ENCODE assay signal across 8 mouse cellular contexts in the genomic region with DNA sequence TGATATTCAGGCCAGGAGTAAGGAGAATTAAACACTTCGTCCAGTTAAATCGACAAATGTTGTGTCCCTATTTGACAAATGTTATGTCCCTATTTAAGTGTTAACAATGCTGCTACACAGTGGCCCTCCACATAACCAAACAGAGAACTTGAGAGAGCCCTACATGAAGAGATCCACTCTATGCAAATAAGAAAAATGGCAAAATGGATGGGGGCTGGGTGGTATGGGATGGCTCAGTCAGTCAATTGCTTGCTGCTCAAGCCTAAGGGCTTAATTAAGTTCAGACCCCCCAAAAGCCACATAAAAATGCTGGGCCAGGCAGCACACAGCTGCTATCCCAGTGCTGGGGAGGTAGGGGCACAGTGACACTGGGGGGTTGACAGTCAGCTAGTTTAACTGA. TPM values are rescaled to one million over a fixed set of nuclear protein-coding genes. Genes with fewer than 3 reads are reported as not detected.
DNase-seq lines count a peak whose midpoint lies in the region; ATAC-seq lines count a peak whose summit lies in the region.

No protein-coding gene starts in this region.

- no peaks in the 10 kb centered on the region for H3K9me3 ChIP-seq in forebrain, embryonic 10.5 days
- no peaks in the 10 kb centered on the region for H3K9me3 ChIP-seq in forebrain, embryonic 11.5 days (ENCODE audit: control insufficient read depth, low read length)
- H3K9me3 ChIP-seq in liver, embryonic 12.5 days (replicated peaks) = no peaks in the 10 kb centered on the region
- no peaks in the 10 kb centered on the region for H3K9me3 ChIP-seq in liver, embryonic 15.5 days (replicated peaks)
- no peaks in the 10 kb centered on the region for H3K9me3 ChIP-seq in stomach, embryonic 14.5 days (ENCODE audit: control insufficient read depth, low read depth, low read length)

- 92% methylated on average over 2 of the region's 2 CpGs for WGBS in forebrain, embryonic 10.5 days
- WGBS in forebrain, embryonic 11.5 days = 76% methylated on average over 2 of the region's 2 CpGs
- 74% methylated on average over 2 of the region's 2 CpGs for WGBS in liver, embryonic 12.5 days (ENCODE audit: insufficient replicate concordance)
- 56% methylated on average over 2 of the region's 2 CpGs for WGBS in liver, embryonic 15.5 days (ENCODE audit: insufficient replicate concordance)
- WGBS in stomach, embryonic 14.5 days = 63% methylated on average over 2 of the region's 2 CpGs

- ATAC-seq in forebrain, embryonic 11.5 days (replicated peaks; ENCODE audit: low FRiP score) = no peak
- peak; percentile 22; the same call in 1 of the 2 replicates for ATAC-seq in liver, embryonic 12.5 days
- no peak for ATAC-seq in liver, embryonic 15.5 days (ENCODE audit: insufficient read depth)
- ATAC-seq in stomach, embryonic 14.5 days (ENCODE audit: insufficient number of reproducible peaks, insufficient read depth, low FRiP score, low read depth) = no peak

- peak overlapping the region; percentile 65 for H3K27ac ChIP-seq in forebrain, embryonic 10.5 days
- no peak overlapping the region for H3K27ac ChIP-seq in forebrain, embryonic 11.5 days (ENCODE audit: low read depth, low read length)
- peak overlapping the region; percentile 49 for H3K27ac ChIP-seq in liver, embryonic 12.5 days
- H3K27ac ChIP-seq in liver, embryonic 15.5 days (replicated peaks) = peak overlapping the region; percentile 61
- H3K27ac ChIP-seq in stomach, embryonic 14.5 days (ENCODE audit: low read length) = peak overlapping the region; percentile 36; the same call in 1 of the 2 replicates

- no peaks in the 10 kb centered on the region for H3K27me3 ChIP-seq in forebrain, embryonic 10.5 days (ENCODE audit: poor library complexity, severe bottlenecking)
- no peaks in the 10 kb centered on the region for H3K27me3 ChIP-seq in forebrain, embryonic 11.5 days (ENCODE audit: control insufficient read depth, insufficient read depth, low read length)
- no peaks in the 10 kb centered on the region for H3K27me3 ChIP-seq in liver, embryonic 12.5 days (replicated peaks)
- no peaks in the 10 kb centered on the region for H3K27me3 ChIP-seq in liver, embryonic 15.5 days
- H3K27me3 ChIP-seq in stomach, embryonic 14.5 days (ENCODE audit: control insufficient read depth, insufficient read depth, low read length) = no peaks in the 10 kb centered on the region

- H3K4me1 ChIP-seq in forebrain, embryonic 10.5 days = peaks cover 12% of the 10 kb centered on the region
- H3K4me1 ChIP-seq in forebrain, embryonic 11.5 days (replicated peaks; ENCODE audit: control insufficient read depth, insufficient read depth, low read length) = no peaks in the 10 kb centered on the region
- H3K4me1 ChIP-seq in liver, embryonic 12.5 days = peaks cover 25% of the 10 kb centered on the region
- H3K4me1 ChIP-seq in liver, embryonic 15.5 days (replicated peaks) = peaks cover 26% of the 10 kb centered on the region
- no peaks in the 10 kb centered on the region for H3K4me1 ChIP-seq in stomach, embryonic 14.5 days (ENCODE audit: control insufficient read depth, insufficient read depth, low read length)

- H3K36me3 ChIP-seq in forebrain, embryonic 10.5 days (replicated peaks) = no peaks in the 10 kb centered on the region
- no peaks in the 10 kb centered on the region for H3K36me3 ChIP-seq in forebrain, embryonic 11.5 days (ENCODE audit: control insufficient read depth, insufficient read depth, low read length)
- no peaks in the 10 kb centered on the region for H3K36me3 ChIP-seq in liver, embryonic 12.5 days
- H3K36me3 ChIP-seq in liver, embryonic 15.5 days (replicated peaks) = no peaks in the 10 kb centered on the region
- no peaks in the 10 kb centered on the region for H3K36me3 ChIP-seq in stomach, embryonic 14.5 days (ENCODE audit: control insufficient read depth, insufficient read depth, low read length)

- no peak for DNase-seq in forebrain, embryonic 10.5 days (ENCODE audit: extremely low spot score, low spot score)
- DNase-seq in forebrain, embryonic 11.5 days (ENCODE audit: low spot score) = no peak
- DNase-seq in liver = no peak
- no peak for DNase-seq in adrenal gland, postnatal 36 days
- no peak for DNase-seq in right cerebral cortex, postnatal 25 days

- H3K4me3 ChIP-seq in forebrain, embryonic 10.5 days = no peak overlapping the region
- H3K4me3 ChIP-seq in forebrain, embryonic 11.5 days (ENCODE audit: low read depth, low read length) = no peak overlapping the region
- H3K4me3 ChIP-seq in liver, embryonic 12.5 days = no peak overlapping the region
- H3K4me3 ChIP-seq in liver, embryonic 15.5 days (replicated peaks) = no peak overlapping the region
- no peak overlapping the region for H3K4me3 ChIP-seq in stomach, embryonic 14.5 days (ENCODE audit: low read depth, low read length)

- no peak overlapping the region for H3K9ac ChIP-seq in forebrain, embryonic 11.5 days (ENCODE audit: low read length)
- no peak overlapping the region for H3K9ac ChIP-seq in liver, embryonic 12.5 days
- H3K9ac ChIP-seq in liver, embryonic 15.5 days = no peak overlapping the region
- H3K9ac ChIP-seq in stomach, embryonic 14.5 days (replicated peaks; ENCODE audit: low read depth, low read length) = no peak overlapping the region

- H3K4me2 ChIP-seq in forebrain, embryonic 11.5 days (ENCODE audit: low read depth, low read length, severe bottlenecking) = no peak overlapping the region
- no peak overlapping the region for H3K4me2 ChIP-seq in liver, embryonic 12.5 days
- no peak overlapping the region for H3K4me2 ChIP-seq in liver, embryonic 15.5 days
- H3K4me2 ChIP-seq in stomach, embryonic 14.5 days (replicated peaks; ENCODE audit: low read depth, low read length) = no peak overlapping the region

RNA-seq across cellular contexts. Expression of gene Dennd4a, which starts 36.3 kb away (rescaled TPM):
- 8.8 and 10.2 TPM in 2 replicates for polyA plus RNA-seq in forebrain, embryonic 10.5 days (2016; fragmentation: Nextera tagmentation; extraction: Ambion mirVana)
- polyA plus RNA-seq in forebrain, embryonic 11.5 days (2014; fragmentation: Nextera tagmentation; extraction: Ambion mirVana) = 9.8 and 10.7 TPM in 2 replicates
- 32.6 and 32.7 TPM in 2 replicates for polyA plus RNA-seq in liver, embryonic 12.5 days (2016; fragmentation: Nextera tagmentation; extraction: Ambion mirVana)
- polyA plus RNA-seq in liver, embryonic 15.5 days (2015; fragmentation: Nextera tagmentation; extraction: Ambion mirVana) = 34.2 and 41.6 TPM in 2 replicates
- 10.4 and 11.8 TPM in 2 replicates for polyA plus RNA-seq in stomach, embryonic 14.5 days (2014; fragmentation: Nextera tagmentation; extraction: Ambion mirVana)
- 10 to 100 TPM; 18.1 to 19.9 TPM for total RNA-seq in adrenal gland, postnatal 36 days (2021)

RNA-seq across cellular contexts. Expression of gene Rab11a, which starts 37.3 kb away (rescaled TPM):
- 236 and 237 TPM in 2 replicates for polyA plus RNA-seq in forebrain, embryonic 10.5 days (2016; fragmentation: Nextera tagmentation; extraction: Ambion mirVana)
- polyA plus RNA-seq in forebrain, embryonic 11.5 days (2014; fragmentation: Nextera tagmentation; extraction: Ambion mirVana) = 253 and 282 TPM in 2 replicates
- polyA plus RNA-seq in liver, embryonic 12.5 days (2016; fragmentation: Nextera tagmentation; extraction: Ambion mirVana) = 240 and 248 TPM in 2 replicates
- polyA plus RNA-seq in liver, embryonic 15.5 days (2015; fragmentation: Nextera tagmentation; extraction: Ambion mirVana) = 192 and 214 TPM in 2 replicates
- 414 and 420 TPM in 2 replicates for polyA plus RNA-seq in stomach, embryonic 14.5 days (2014; fragmentation: Nextera tagmentation; extraction: Ambion mirVana)
- 100 to 1,000 TPM; 266 to 324 TPM for total RNA-seq in adrenal gland, postnatal 36 days (2021)
